Mouse (Mus musculus): ENCODE data around the gene Gm10271.

The Gm10271 gene

GRCm38 (mm10) chr10:116930936-116931335 is 41.5 kb downstream of the Gm10271 start:
- no peak for TF ChIP-seq GATA4 (IDR thresholded peaks at IDR 0.05; ENCODE audit: insufficient replicate concordance, low read length)

DNA sequence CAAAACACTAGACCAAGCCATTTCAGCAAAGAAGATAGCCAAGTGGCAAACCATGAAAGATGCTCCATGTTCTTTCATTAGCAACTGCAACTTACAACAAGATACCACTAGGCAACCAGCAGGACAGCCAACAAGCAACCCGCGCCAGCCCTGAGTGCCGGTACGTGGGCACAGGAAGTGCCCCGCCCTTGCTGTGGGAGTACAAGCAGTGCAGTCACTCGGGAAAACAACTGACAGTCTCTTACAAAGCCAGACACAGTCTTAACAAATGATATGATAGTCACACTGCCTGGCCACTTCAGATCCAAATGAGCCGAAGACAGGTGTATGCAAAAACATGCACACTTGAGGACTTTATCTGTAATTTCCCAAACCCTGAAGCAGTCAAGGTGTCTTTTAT is 41.9 kb downstream of the Gm10271 start:
- no peak for TF ChIP-seq GATA4 (IDR thresholded peaks at IDR 0.05; ENCODE audit: insufficient replicate concordance, low read length)

DNA sequence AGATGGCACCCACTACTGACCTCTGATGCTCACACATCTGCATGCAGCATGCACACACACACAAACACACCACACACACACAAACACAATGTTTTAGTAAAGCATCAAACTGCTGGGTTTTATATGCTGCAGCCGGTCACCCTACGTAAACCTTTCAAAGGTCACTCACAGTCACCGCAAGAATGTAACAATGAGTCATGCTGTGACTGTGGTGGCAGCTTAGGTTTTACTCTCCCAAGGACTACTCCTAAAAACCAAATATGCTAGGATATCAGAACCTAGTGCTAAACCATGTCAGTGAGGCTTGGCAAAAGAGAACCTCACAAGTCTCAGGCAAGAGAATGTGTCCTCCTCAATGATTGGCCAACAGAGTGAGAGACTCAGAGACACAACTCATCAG is 43.6 kb downstream of the Gm10271 start:
- no peak for TF ChIP-seq GATA4 (IDR thresholded peaks at IDR 0.05; ENCODE audit: insufficient replicate concordance, low read length)

DNA sequence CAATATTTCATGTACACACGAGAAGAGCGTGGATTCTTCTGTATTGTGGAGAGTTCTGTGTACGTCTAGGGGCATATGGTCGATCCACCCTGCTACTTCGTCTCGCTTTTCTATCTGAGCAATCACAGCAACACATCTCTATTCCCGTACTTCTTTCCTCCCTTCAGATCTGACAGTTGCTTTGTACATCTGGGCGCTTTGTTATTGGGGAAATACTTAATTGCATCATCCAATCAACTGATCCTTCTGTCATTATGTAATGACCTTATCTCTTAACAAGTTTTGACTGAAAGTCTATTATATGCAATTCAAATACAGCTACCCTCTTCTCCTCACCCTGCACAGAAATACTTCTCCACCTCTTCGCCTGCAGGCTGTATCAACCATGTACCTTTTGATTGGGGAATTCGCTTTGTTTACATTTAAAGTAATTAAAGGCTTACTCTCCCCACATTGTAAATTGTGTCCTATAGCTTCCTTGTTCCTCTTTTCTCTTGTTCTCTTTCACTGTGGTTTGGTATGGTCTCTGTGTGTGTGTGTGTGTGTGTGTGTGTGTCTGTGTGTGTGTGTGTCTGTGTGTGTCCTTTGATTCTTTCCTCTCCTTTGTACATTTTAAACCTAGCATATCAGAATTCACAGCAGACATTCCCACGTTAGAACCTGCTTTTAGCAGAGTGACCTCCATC is 45.8 kb downstream of the Gm10271 start:
- no peak for TF ChIP-seq GATA4 (IDR thresholded peaks at IDR 0.05; ENCODE audit: insufficient replicate concordance, low read length)

DNA sequence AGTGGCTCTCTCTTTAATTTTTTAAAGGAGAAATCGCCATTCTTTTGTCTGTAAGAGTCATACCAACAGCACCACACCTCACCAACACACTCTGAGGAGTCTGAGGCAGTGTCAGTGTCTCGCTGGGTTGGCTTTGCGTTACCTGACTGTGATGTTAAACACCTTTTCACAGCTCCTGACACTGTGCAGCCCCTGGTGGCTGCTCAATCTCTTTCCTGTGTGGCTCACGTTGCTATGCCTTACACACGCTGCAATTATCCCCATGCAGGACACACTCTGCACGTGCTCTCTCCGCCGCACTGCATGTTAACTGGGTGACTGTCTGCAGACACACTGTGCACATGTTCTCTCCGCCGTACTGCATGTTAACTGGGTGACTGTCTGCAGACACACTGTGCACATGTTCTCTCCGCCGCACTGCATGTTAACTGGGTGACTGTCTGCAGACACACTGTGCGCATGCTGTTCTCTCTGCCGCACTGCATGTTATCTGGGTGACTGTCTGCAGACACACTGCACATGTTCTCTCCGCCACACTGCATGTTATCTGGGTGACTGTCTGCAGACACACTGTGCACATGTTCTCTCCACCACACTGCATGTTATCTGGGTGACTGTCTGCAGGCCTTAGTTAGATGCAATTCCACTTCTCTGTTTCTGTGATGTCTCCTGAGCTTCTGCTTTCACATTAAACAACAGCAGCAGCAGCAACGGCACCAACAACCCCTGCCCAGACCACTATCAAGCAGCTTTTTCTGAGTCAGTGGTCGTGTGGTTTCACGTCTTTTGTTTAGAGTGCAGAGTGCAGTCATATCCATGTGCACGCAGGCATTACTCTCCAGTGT is 48.5 kb downstream of the Gm10271 start:
- no peak for TF ChIP-seq GATA4 (IDR thresholded peaks at IDR 0.05; ENCODE audit: insufficient replicate concordance, low read length)

DNA sequence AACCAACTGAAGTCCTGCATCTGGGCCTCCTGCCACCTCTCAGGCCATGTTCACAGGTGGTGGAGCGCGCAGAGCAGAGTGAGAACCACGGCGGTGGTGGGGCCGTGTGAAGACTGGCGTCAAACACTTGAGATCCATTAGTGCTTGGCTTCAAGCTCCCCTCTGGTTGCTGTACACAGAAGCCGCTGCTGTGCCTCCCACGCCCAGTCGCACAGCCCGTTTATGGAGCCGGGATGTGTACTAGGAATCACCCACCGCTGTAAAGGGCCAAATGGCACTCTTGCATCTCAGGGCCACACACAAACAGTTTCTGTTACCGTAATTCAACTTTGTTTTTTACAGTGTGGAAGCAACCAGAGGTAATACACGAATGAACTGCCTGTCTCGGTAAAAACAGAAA is 50.2 kb downstream of the Gm10271 start:
- TF ChIP-seq GATA4 (IDR thresholded peaks at IDR 0.05; ENCODE audit: insufficient replicate concordance, low read length), result no peak

- TF ChIP-seq GATA4 (IDR thresholded peaks at IDR 0.05; ENCODE audit: insufficient replicate concordance, low read length), result no peak
These were observed 51.0 kb downstream of the Gm10271 start for GRCm38 (mm10) chr10:116921416-116921815.

DNA sequence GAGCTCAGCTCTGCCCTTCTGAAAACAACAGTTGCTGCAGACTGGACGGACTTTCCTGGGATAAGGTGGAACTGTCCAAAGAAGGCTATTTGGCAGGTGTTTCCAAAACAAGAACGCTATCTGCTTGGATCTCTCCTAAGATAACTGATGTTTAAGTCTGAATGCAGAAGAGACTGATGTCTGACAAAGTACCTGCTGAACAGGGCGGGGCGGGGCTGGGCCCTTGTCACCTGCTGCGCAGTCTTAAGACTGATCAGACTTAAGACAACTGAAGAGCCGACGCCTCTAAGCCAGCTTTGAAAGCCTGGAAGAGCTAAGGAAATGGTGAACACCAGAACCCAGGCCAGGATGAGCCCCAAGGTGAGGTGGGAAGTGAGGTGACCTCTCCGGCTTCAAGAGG is 51.8 kb downstream of the Gm10271 start:
- TF ChIP-seq GATA4 (IDR thresholded peaks at IDR 0.05; ENCODE audit: insufficient replicate concordance, low read length), result no peak

DNA sequence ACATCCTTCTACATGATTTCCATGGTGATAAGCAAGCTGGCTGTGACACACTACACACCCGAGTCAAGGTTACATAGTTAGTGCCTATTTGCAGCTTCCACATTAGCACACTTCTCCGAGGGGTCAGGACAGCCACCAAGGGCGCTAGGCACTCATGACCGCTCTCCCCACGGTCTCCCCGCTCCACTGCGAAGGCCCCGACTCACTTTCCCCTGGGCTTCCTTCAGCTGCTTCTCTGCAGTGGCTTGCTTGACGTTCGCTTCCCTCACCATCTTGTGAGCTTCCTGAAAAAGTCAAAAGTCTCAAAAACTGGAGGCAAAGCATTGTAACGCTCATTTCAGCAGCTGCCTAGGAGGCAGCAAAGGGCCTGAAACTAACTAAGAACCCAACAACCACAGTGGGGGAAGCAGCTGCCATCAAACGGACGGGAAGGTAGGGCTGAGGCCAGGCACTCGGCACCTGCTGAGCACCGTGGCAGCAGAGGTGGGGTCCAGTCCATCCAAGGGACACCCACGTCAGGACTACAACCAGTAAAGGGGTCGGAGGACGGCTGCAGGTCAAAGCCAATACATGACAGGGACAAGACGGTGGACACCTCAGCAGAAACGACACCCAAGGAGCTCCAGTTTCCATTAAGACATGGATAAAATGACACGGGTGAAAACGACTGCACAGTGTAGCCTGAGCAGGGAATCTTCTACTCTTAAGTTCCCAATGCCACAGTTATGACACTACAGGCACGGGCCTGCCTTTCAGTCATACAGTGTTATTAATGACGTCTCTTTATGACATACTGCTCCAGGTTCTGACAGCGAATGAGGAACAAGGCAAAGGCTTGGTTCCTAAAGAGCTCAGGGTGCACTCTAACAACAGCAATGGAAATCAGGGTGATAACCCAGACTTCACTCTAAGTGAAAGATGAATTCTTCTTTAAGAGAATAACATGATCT is 52.8 kb downstream of the Gm10271 start:
- TF ChIP-seq GATA4 (IDR thresholded peaks at IDR 0.05; ENCODE audit: insufficient replicate concordance, low read length), result no peak

DNA sequence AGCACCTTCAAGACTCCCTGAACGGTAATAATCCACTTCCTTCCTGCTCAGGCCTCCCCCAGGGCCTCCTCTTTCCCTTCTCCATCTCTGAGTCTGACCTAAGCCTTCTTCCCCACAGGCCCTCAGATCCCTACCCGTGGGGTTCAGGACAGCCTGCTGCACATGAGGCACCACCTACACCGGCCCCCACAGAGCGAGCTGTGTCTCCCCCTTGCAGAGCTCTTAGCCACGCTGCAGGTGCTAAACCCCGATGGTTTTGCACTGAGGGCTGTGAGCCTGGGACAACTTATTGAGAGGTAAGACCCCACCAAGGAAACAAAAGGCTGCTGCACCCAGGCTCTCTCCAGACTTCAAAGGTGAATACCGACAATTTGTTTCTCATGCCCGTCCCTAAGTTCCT is 55.8 kb downstream of the Gm10271 start:
- TF ChIP-seq GATA4 (IDR thresholded peaks at IDR 0.05; ENCODE audit: insufficient replicate concordance, low read length), result no peak

GRCm38 (mm10) chr10:116915286-116915685 is 57.1 kb downstream of the Gm10271 start:
- no peak for TF ChIP-seq GATA4 (IDR thresholded peaks at IDR 0.05; ENCODE audit: insufficient replicate concordance, low read length)

DNA sequence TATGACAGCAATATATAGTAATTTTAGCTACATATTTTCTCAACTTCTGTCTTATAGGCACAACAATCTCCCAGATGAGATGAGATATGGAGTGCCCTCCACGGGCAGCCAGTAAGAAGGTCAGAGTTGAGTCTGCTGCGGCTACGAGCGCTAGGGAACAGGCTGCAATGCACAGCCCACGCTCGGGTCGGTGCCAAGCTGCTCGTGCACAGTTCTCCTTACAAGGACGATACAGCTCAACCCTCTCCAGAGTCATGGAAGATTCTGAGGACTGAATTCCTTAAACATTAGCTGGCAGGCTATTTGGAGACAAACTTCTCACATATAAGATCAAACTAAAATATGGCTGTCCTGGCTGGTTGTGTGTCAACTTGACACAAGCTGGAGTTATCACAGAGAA is 57.8 kb downstream of the Gm10271 start:
- no peak for TF ChIP-seq GATA4 (IDR thresholded peaks at IDR 0.05; ENCODE audit: insufficient replicate concordance, low read length)

- no peak for TF ChIP-seq GATA4 (IDR thresholded peaks at IDR 0.05; ENCODE audit: insufficient replicate concordance, low read length)
These were observed 58.6 kb downstream of the Gm10271 start for GRCm38 (mm10) chr10:116913647-116914273.

GRCm38 (mm10) chr10:116912850-116913249 is 59.6 kb downstream of the Gm10271 start:
- TF ChIP-seq GATA4 (IDR thresholded peaks at IDR 0.05; ENCODE audit: insufficient replicate concordance, low read length), result no peak

Measured in liver, adult (tissue).